Mouse (Mus musculus): ENCODE measurements around the gene Mpdu1.
"Not testable (repeated sequence)": the region's sequence is repeated elsewhere in the genome, so short reads cannot be mapped to it uniquely, and the experiment has no call there.

Mpdu1 gene

GRCm38 (mm10) chr11:69617805-69618204 lies 44.6 kb downstream of the Mpdu1 start, which contains the start of gene Shbg:
Gene Shbg, minus strand, starts transcription at chr11:69617905.
- no peak for DNase-seq

- DNase-seq, result no peak
Observed at GRCm38 (mm10) chr11:69616781-69617180, 45.7 kb downstream of the Mpdu1 start.

GRCm38 (mm10) chr11:69614257-69614588 lies 48.2 kb downstream of the Mpdu1 start:
- DNase-seq, result not testable (repeated sequence)

GRCm38 (mm10) chr11:69613553-69614256 lies 48.7 kb downstream of the Mpdu1 start:
- DNase-seq, result peak; percentile 92

- no peak for DNase-seq
Observed at GRCm38 (mm10) chr11:69610899-69611298, 51.5 kb downstream of the Mpdu1 start.

- no peak for DNase-seq
Observed at GRCm38 (mm10) chr11:69609416-69609815, 53.0 kb downstream of the Mpdu1 start.

GRCm38 (mm10) chr11:69608525-69608924 lies 53.9 kb downstream of the Mpdu1 start:
- no peak for DNase-seq

- no peak for DNase-seq
Observed at GRCm38 (mm10) chr11:69606832-69607231, 55.6 kb downstream of the Mpdu1 start.
